Mouse (Mus musculus) Muller cell, postnatal 12 days (primary cell): ENCODE data around the gene Golga2.

Source experiments
- DNase-seq: peaks from one replicate; pipeline ENCODE4 v3.0.0-alpha.2; 2015; ENCODE audit errors: inconsistent ontology term

Gene Golga2

GRCm38 (mm10) chr2:32317791-32318417, 30.7 kb downstream of the Golga2 start:
- peak; percentile 11 for DNase-seq

- no peak for DNase-seq
Measured at GRCm38 (mm10) chr2:32318709-32319585, 31.8 kb downstream of the Golga2 start.

DNA sequence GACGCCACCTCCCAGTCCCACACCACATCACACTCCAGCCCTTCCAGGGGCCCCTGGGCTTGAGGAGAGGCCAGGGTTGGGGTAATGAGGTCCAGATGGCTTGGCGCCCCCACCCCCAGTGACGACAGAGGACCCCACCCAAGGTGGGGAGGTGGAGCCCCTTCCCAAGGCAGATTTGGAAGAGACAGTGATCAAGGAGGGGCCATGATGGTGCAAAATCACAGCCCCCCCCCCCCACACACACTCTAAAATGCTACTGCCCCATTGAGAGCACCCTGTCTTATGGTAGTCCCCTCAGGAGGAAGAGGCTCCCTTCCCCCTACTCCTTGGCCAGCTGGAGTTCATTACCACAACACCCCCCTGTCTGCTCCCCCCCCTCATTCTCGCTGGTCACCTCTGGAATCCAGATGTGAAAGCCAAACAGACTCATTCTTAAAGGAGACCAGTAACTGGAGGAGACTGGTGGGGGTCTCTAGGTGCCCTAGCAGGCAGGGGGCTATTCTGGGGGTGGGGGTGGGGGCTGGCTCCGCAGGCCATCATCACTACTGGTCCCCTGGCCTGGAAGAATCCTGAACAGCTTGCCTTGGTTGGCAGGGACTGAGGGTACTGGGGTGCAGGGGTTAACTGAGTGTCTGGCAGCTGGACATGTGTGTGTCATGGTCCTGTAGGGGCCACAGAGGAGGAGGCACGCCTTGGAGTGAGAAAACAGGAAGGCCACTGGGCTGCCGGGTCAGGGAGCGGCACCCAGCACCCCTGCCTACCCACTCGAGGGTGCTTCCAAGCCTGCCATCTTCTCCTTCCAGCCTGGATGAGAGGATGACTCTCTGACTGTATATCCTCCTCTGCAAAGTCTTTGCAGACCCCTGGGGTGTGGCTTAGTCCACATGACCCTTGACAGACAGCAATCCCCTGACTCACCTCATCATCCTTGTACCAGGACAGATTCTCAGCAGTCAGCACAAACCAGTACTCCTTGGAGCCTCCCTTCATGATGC, 32.7 kb downstream of the Golga2 start:
- no peak for DNase-seq

DNA sequence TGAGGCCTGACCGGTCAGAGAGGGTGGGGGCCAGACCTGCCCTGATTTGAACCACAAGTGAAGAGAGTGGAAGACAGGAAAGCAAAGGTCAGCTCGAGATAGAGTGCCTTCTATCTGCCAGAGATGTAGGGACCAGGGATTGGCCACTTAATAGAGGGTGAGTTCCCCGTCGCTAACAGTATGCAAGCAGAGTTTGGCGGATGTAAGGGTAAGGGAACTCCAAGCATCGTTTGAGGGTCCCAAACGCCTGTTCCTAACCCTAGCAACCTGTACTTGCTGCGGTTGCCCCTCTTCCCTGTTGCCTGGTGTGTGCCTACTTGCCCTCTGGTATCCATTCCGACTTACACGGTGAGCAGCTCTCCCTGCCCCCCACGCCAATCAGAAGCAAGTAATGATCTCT, 33.5 kb downstream of the Golga2 start:
- no peak for DNase-seq

DNA sequence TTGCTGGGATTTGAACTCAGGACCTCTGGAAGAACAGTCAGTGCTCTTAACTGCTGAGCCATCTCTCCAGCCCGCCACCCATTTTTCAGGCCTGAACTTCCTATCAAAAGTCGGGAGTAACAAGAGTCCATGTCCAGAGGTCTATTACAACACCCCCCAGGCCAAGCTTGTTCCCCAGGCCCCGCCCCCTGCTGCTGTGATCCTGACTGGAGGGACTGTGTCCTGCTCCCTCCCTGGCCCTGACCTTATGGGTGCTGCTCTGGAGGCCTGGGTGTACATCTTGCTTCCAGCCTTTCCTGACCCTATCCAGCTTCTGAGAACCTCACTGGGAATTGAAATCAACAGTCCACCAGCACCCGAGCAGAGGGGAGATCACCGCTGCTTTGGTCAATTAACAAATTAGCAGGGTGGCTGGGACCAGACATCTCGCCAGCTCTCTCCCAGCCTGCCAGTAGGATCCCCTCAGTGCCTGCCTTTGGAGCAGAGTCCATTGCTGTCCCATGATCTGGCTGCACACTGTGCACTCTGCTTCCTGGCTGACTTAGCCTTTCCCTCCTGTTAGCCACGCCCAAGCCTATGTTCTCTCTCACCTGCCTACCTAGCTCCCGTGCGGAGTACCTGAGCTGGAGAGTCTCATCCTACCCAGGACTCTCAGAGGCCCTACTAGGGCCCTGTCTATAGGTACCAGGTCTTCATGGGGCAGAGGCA, 34.6 kb downstream of the Golga2 start:
- no peak for DNase-seq

- no peak for DNase-seq
Measured at GRCm38 (mm10) chr2:32322754-32323741, 35.9 kb downstream of the Golga2 start.

- no peak for DNase-seq
Measured at GRCm38 (mm10) chr2:32324322-32324721, 37.1 kb downstream of the Golga2 start.

DNA sequence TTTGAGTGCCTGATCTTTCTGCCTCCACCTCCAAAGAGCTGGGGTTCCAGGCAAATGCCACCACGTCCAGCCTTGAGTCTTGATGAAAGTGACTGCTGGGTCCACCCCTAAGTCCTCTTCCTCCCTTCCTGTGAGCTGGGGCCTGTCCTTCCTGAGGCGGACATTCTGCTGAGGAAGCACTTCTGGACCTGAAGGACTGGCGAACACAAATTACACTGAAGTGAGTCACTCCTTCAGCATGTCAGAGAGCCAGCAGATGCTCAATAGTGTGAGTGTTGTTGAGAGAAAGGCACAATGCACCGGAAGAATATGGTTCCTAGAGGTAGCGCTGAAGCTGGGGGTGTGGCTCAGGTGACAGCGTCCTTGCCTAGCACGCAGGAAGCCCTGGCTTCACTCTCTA, 38.2 kb downstream of the Golga2 start:
- peak; percentile 62 for DNase-seq

DNA sequence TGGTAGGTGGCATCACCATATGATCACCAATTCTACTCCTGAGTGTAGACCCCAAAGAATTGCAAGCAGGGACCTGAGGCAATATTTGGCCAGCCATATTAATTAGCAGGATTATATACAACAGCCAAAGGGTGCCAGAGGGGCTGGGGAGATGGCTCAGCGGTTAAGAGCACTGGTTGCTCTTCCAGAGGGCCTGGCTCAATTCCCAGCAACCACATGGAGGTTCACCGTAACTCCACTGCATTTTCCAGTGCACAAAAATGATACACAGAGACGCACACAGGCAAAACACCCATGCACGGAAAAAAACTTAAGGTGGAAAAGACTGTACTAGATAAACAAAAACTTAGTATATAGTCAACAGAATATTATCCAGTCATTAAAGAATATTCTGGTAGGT, 40.0 kb downstream of the Golga2 start:
- no peak for DNase-seq

DNA sequence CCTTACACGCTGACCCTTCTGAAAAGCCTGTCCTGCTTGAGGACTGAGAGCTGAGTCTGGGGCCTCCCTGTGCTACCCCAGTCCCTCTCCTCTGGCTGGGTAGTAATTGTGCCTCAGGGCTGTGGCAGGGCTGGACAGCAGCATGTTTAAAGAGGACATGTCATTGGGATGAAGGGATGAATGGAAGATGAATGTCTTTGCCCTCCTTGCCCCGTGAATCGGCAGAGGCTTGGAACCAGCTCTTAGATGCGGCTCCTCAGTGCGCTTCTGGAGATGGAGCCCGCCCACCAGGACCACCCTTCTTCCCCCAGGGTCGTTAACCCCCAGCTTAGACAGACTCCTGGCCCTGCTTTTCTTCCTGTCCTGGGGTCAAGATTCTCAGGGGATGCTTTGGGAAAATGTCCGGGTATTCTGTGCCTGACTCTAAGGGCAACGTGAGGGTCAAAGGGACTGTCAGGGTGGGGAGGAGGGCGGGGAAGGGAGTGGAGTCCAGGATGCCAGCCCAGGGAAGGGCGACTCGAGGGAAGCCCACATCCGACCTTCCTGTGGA, 41.8 kb downstream of the Golga2 start:
- DNase-seq = no peak

DNA sequence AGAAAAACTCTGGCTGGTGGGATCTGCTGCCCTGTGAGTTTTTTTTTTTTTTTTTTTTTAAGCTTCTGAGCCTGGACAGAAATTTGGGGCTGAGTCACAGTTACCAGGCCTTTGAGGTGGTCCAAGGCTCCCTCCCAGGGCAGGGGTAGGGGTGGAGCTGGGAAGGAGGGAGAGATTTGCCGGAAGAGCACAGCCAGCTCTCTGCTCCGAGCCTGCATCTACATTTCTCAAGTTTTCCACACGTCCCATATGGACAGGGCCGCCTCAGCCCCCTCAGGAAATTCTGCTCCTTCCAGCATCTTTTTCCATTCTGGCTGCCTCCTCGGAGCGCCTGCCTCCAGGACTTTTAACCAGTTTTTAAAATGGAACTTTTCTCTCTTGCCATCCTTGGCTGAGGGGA, 42.3 kb downstream of the Golga2 start:
- no peak for DNase-seq

DNA sequence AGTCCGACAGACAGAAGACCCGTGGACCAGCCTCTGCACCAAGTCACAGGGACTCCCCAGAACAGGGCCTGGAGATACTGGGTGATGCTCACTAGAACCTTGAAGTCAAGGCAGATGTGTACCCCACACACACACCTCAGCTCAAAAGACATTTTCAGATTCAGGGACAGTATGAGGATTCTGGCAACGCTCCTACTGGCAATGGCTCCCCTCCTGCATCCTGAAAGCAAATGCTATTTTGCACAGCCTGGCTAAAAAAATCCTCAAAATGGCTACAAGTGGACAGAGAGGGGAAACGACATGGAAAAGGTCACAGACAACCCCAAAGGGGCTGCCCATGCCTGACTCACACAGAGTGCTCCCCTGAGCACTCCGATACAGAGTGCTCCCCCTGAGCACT, 45.0 kb downstream of the Golga2 start:
- no peak for DNase-seq

DNA sequence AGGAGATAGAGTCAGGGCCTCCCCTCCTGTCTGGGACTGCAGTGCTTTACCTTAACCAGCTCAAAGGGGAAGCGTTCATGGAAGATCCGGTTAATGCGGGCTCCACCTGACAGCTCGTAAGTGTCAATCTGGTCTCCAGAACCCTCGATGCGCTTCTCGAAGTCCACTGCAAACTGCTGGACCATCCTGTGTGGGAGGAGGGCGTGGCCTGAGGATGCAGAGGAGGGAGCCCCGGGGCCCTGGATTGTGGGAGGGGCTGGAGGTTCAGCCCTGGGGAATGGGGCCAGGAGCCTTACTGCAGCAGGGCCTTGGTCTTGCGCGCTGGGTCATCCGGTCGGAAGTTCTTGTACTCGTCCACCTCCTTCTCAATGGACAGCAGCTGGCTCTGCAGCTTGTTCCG, 48.7 kb downstream of the Golga2 start:
- DNase-seq = no peak

GRCm38 (mm10) chr2:32339912-32340642, 52.9 kb downstream of the Golga2 start:
- no peak for DNase-seq

DNA sequence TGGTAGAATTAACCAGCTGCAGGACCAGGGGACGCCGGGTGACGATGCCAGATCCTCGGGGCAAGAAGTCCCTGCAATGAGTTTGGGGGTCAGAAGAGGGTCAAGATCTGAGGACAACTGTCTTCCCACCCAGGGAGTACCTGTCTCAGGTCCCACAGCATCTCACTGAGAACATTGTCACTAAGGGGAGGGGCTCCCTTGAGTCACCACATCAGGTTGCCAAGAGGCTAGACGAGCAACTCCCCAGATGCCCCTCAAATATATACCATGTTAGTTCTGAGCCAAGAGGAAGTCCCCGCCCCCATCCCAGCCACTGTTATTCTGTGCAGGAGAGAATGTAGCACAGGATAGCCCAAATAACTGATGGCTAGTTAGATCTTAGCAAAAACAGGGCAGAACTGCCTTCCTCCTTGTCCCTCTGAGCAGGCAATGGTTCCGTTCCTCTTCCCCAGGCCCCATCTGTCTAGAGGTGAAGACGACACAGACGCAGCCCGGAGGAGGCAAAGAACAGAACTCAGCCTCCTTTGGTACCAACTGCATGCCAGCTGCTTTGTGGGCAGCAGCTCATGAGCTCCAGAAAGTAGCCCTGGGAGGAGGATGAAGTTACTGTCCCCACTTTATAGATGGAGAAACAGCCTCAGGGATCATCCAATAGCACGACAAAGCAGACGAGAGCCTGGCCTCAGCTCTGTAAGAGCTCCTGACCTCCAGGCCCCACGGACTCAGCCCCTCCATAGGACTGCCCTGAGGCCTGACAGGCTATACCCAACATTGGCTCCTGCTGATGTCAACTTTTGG, 53.9 kb downstream of the Golga2 start:
- DNase-seq = no peak

DNA sequence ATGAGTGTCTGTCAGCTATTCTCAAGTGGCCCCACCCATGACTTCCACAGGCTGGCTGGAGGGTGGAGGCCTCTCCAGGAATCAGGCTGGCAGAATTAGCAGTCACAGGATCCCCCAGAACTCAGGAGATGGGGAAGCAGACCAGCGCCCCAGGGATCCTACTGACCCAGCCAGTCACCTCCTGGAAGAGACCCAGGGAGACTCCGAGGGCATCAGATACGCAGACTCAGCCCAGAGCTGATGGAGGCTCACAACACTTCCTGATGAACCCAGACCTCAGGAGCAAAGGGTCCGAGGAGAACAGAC, 54.4 kb downstream of the Golga2 start:
- DNase-seq = no peak

GRCm38 (mm10) chr2:32342039-32342438, 54.9 kb downstream of the Golga2 start:
- DNase-seq = no peak

DNA sequence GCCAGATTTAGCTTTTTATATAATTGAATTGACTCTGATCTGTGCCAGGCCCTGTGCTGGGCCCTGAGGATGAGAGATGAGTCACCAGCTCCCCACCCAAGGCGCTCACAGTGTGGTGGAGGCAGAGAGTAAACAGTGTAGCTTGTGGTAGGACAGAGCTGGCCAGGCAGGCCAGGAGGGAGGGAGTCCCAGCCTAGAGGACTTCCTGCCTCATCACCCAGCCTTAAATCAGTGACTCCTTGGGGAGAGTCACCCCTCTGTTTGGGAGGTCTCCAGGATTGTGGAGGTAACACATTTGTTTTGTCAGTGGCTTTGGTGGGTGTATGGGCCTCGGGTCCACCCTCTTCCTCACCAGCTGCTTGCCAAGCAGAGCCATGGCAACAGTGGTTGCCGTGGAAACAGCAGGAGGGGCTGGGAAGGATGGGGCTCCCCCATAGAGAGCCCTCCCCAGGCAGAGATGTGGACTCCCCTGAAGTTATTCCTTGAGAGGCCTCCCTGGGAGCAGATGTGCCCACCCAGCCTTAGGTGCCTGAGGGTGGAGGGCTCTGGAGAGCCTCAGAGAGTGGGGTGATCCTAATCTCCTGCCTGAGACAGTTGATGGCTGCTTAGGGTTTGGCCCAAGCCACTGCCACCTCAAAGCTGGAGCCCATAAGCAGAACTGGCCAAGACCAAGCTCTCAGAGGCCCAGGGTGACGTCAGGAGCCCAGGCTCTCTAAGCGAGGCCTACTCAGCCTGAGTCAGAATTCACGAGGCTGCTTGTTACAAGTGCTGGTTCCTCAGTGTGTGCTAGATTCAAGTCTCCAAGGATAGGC, 55.6 kb downstream of the Golga2 start:
- DNase-seq = peak; percentile 71
